8 mouse cellular contexts compared by ENCODE assay signal in genomic region chrX:151803777-151804101, GRCm38 (mm10). TPM values are rescaled to one million over a fixed set of nuclear protein-coding genes. Genes with fewer than 3 reads are reported as not detected.
DNase-seq lines count a peak whose midpoint lies in the region; ATAC-seq and TF ChIP-seq lines count a peak whose summit lies in the region.

No protein-coding gene starts in this region.

- in situ Hi-C loops in Patski (cut with MboI; ENCODE audit: low pct_unique_long_range_greater_than_20kb) = loop anchor here (25.0 kb wide), 1 partner anchor 266 kb away; no protein-coding TSS in a partner anchor

- peak overlapping the region; percentile 84 for H3K9ac ChIP-seq in heart, embryonic 11.5 days (ENCODE audit: low read depth, low read length)
- H3K9ac ChIP-seq in kidney, embryonic 15.5 days = peak overlapping the region; percentile 55
- H3K9ac ChIP-seq in liver, postnatal 0 days (replicated peaks) = peak overlapping the region; percentile 83
- H3K9ac ChIP-seq in neural tube, embryonic 13.5 days = peak overlapping the region; percentile 77

- TF ChIP-seq CTCF in Patski (IDR thresholded peaks at IDR 0.05) = no peak
- no peak for TF ChIP-seq CTCF in embryonic fibroblast, embryonic 13.5 days (IDR thresholded peaks at IDR 0.05; ENCODE audit: borderline replicate concordance, insufficient read depth, low read length)
- TF ChIP-seq CTCF in liver, postnatal 0 days (IDR thresholded peaks at IDR 0.05; ENCODE audit: low read depth) = no peak

- POLR2A ChIA-PET in Patski (lab: Charles Lee) = interaction anchor here (0.6 kb wide), 1 partner anchor 343 kb away, joined by 3 read pairs; no protein-coding TSS in a partner anchor

- no peak for TF ChIP-seq EP300 in liver, postnatal 0 days (IDR thresholded peaks at IDR 0.05; ENCODE audit: low read depth)

- 13% methylated on average over 20 of the region's 20 CpGs for WGBS in heart, embryonic 11.5 days (ENCODE audit: insufficient replicate concordance)
- 22% methylated on average over 20 of the region's 20 CpGs for WGBS in kidney, embryonic 15.5 days
- WGBS in liver, postnatal 0 days (ENCODE audit: insufficient replicate concordance) = 13% methylated on average over 20 of the region's 20 CpGs
- 21% methylated on average over 20 of the region's 20 CpGs for WGBS in neural tube, embryonic 13.5 days

- CTCF ChIA-PET in Patski (lab: Charles Lee) = no interaction called here

- peaks cover 6% of the 10 kb centered on the region for H3K27me3 ChIP-seq in Patski
- H3K27me3 ChIP-seq in heart, embryonic 11.5 days (ENCODE audit: control insufficient read depth, insufficient read depth, low read length) = no peaks in the 10 kb centered on the region
- H3K27me3 ChIP-seq in kidney, embryonic 15.5 days = peaks cover 10% of the 10 kb centered on the region; the same call in 1 of the 2 replicates
- no peaks in the 10 kb centered on the region for H3K27me3 ChIP-seq in liver, postnatal 0 days (ENCODE audit: insufficient read depth, low read length)
- peaks cover 7% of the 10 kb centered on the region for H3K27me3 ChIP-seq in neural tube, embryonic 13.5 days

- H3K27ac ChIP-seq in embryonic fibroblast, embryonic 13.5 days (ENCODE audit: insufficient read depth, low read length) = peak overlapping the region; percentile 95
- peak overlapping the region; percentile 95 for H3K27ac ChIP-seq in heart, embryonic 11.5 days (ENCODE audit: low read depth, low read length)
- peak overlapping the region; percentile 94 for H3K27ac ChIP-seq in kidney, embryonic 15.5 days
- peak overlapping the region; percentile 99 for H3K27ac ChIP-seq in liver, postnatal 0 days (ENCODE audit: low read depth)
- peak overlapping the region; percentile 91 for H3K27ac ChIP-seq in neural tube, embryonic 13.5 days (replicated peaks)

- no peak for DNase-seq in Patski (ENCODE audit: low read depth, low spot score)
- no peak for DNase-seq in liver, postnatal 0 days
- peak; percentile 61 for DNase-seq in yolk sac, embryonic 10.5 days (ENCODE audit: low spot score)

- no peaks in the 10 kb centered on the region for H3K36me3 ChIP-seq in heart, embryonic 11.5 days (ENCODE audit: control insufficient read depth, insufficient read depth, low read length)
- H3K36me3 ChIP-seq in kidney, embryonic 15.5 days = peaks cover 5% of the 10 kb centered on the region; the same call in 1 of the 2 replicates
- H3K36me3 ChIP-seq in liver, postnatal 0 days (replicated peaks; ENCODE audit: insufficient read depth, low read length) = no peaks in the 10 kb centered on the region
- no peaks in the 10 kb centered on the region for H3K36me3 ChIP-seq in neural tube, embryonic 13.5 days

- no peak; the same call in 1 of the 2 replicates for TF ChIP-seq POLR2A in embryonic fibroblast, embryonic 13.5 days (IDR thresholded peaks at IDR 0.05; ENCODE audit: low read depth, low read length)

- H3K9me3 ChIP-seq in heart, embryonic 11.5 days (replicated peaks; ENCODE audit: control insufficient read depth, low read length) = no peaks in the 10 kb centered on the region
- no peaks in the 10 kb centered on the region for H3K9me3 ChIP-seq in kidney, embryonic 15.5 days (replicated peaks)
- no peaks in the 10 kb centered on the region for H3K9me3 ChIP-seq in liver, postnatal 0 days (ENCODE audit: low read length)
- H3K9me3 ChIP-seq in neural tube, embryonic 13.5 days = no peaks in the 10 kb centered on the region

- ATAC-seq in CD4-positive, CD25-positive, alpha-beta regulatory T cell, adult 4 months = peak; percentile 19
- peak; percentile 9 for ATAC-seq in Patski
- ATAC-seq in heart, embryonic 11.5 days (replicated peaks; ENCODE audit: insufficient number of reproducible peaks, low FRiP score, low TSS enrichment) = peak; percentile 29
- ATAC-seq in kidney, embryonic 15.5 days (replicated peaks; ENCODE audit: low FRiP score) = peak; percentile 41
- peak; percentile 37 for ATAC-seq in liver, postnatal 0 days
- peak; percentile 57 for ATAC-seq in neural tube, embryonic 13.5 days (ENCODE audit: low read depth)

- no peaks in the 10 kb centered on the region for H3K4me1 ChIP-seq in embryonic fibroblast, embryonic 13.5 days (ENCODE audit: control insufficient read depth, insufficient read depth, low read length)
- H3K4me1 ChIP-seq in heart, embryonic 11.5 days (ENCODE audit: control insufficient read depth, insufficient read depth, low read length) = no peaks in the 10 kb centered on the region
- no peaks in the 10 kb centered on the region for H3K4me1 ChIP-seq in kidney, embryonic 15.5 days
- 0 out of 2 replicates have a peak, but pooled peaks cover 2% of the 10 kb centered on the region for H3K4me1 ChIP-seq in liver, postnatal 0 days (ENCODE audit: insufficient read depth)
- peaks cover 11% of the 10 kb centered on the region; the same call in 1 of the 2 replicates for H3K4me1 ChIP-seq in neural tube, embryonic 13.5 days (replicated peaks)

- H3K4me3 ChIP-seq in embryonic fibroblast, embryonic 13.5 days (ENCODE audit: insufficient read depth, low read length) = peak overlapping the region; percentile 82
- H3K4me3 ChIP-seq in heart, embryonic 11.5 days (ENCODE audit: low read depth, low read length) = peak overlapping the region; percentile 61
- H3K4me3 ChIP-seq in kidney, embryonic 15.5 days (replicated peaks) = peak overlapping the region; percentile 59
- peak overlapping the region; percentile 67 for H3K4me3 ChIP-seq in liver, postnatal 0 days (ENCODE audit: low read depth, low read length)
- H3K4me3 ChIP-seq in neural tube, embryonic 13.5 days = peak overlapping the region; percentile 51

- H3K4me2 ChIP-seq in heart, embryonic 11.5 days = peak overlapping the region; percentile 70
- peak overlapping the region; percentile 57 for H3K4me2 ChIP-seq in kidney, embryonic 15.5 days
- peak overlapping the region; percentile 79 for H3K4me2 ChIP-seq in liver, postnatal 0 days (ENCODE audit: low read depth, low read length)
- H3K4me2 ChIP-seq in neural tube, embryonic 13.5 days = peak overlapping the region; percentile 72

RNA-seq across cellular contexts. Expression of gene Huwe1, which starts 3.1 kb away (rescaled TPM):
- polyA plus RNA-seq in CD4-positive, CD25-positive, alpha-beta regulatory T cell, adult 4 months (2017; shearing (Covaris generic)) = 10 to 100 TPM; 66.6 to 78.4 TPM
- 131 TPM for polyA plus RNA-seq in Patski (2021)
- 180 and 192 TPM in 2 replicates for polyA plus RNA-seq in embryonic fibroblast, embryonic 13.5 days (2011; ENCODE audit: insufficient read length, low read depth, missing spikeins)
- 39.2 and 63.8 TPM in 2 replicates for polyA plus RNA-seq in heart, embryonic 11.5 days (2014; fragmentation: Nextera tagmentation; extraction: Ambion mirVana)
- 54.8 and 58.7 TPM in 2 replicates for polyA plus RNA-seq in kidney, embryonic 15.5 days (2015; fragmentation: Nextera tagmentation; extraction: Ambion mirVana)
- 6.5 and 11.1 TPM in 2 replicates for polyA plus RNA-seq in liver, postnatal 0 days (2015; fragmentation: Nextera tagmentation; extraction: Ambion mirVana)
- 50.2 and 54.9 TPM in 2 replicates for polyA plus RNA-seq in neural tube, embryonic 13.5 days (2015; fragmentation: Nextera tagmentation; extraction: Ambion mirVana)
